Mouse (Mus musculus): Measurements from ENCODE around the gene Yars2. TPM values are rescaled to one million over a fixed set of nuclear protein-coding genes. Genes with fewer than 3 reads are reported as not detected.

Gene Yars2
- 1.7 and 2.1 TPM in 2 replicates for polyA plus RNA-seq (2012)

DNA sequence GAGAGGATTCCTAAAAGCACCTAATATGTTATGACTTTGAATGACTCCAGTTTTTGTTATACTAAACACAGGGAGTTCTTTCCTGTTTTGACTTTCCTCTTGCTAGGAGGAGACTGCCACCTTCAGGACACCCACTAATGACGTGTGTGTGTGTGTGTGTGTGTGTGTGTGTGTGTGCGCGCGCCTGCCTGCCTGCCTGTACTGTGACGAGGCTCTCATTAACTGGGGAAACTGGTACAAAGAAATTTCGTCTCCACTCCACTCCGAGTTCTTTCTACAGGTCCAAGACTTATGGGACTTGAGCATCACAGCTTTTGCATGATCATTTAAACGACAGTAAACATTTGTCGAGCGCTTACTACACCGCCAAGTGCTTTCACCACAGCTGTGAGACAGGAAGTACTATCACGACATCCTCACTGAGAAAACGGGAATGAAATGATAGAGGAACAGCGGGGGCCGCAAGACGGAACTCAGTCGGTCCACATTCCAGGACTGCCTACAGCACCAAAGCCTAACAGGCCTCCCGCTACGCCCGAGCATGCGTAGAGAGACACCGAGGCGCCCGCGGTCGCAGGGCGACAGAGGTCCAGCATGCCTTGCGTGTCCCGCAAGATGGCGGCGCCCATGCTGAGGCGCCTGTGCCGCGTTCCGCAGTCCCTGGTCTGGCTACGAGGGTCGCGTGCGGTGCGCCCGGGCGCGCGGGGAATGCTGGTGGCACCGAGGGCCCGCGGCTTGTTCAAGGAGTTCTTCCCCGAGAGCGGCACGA is at the start of gene Yars2:
Yars2 (plus strand) TSS at position 597 of the 769 bp plus-strand sequence.
- Histone ChIP-seq H3K4me1 (ENCODE audit: control insufficient read depth) (peaks cover 24% of the 10 kb centered on the region), H3K4me3 (replicated peaks) (peak within 1 kb of the TSS; percentile 97), H3K27me3 (ENCODE audit: control insufficient read depth) (peaks cover 3% of the 10 kb centered on the region), H3K9me3 (ENCODE audit: control insufficient read depth, low read length) (no peaks in the 10 kb centered on the region), H3K36me3 (ENCODE audit: control insufficient read depth) (peaks cover 18% of the 10 kb centered on the region)
- no peak for TF ChIP-seq TAL1 (IDR thresholded peaks at IDR 0.05; ENCODE audit: low read length)
- TF ChIP-seq GATA1 (IDR thresholded peaks at IDR 0.05; ENCODE audit: low read length) = no peak

- H3K36me3 ChIP-seq (ENCODE audit: control insufficient read depth) = no peaks in the 10 kb centered on the region
- H3K4me3 ChIP-seq (replicated peaks) = no peak overlapping the region
- H3K4me1 ChIP-seq (ENCODE audit: control insufficient read depth) = peaks cover 1% of the 10 kb centered on the region; the same call in 1 of the 2 replicates
- H3K27me3 ChIP-seq (ENCODE audit: control insufficient read depth) = no peaks in the 10 kb centered on the region
- TF ChIP-seq GATA1 (IDR thresholded peaks at IDR 0.05; ENCODE audit: low read length) (no peak), TAL1 (IDR thresholded peaks at IDR 0.05; ENCODE audit: low read length) (no peak)
- H3K9me3 ChIP-seq (ENCODE audit: control insufficient read depth, low read length) = no peaks in the 10 kb centered on the region
Observed at GRCm38 (mm10) chr16:16253326-16254074, 49.3 kb upstream of the Yars2 start.

DNA sequence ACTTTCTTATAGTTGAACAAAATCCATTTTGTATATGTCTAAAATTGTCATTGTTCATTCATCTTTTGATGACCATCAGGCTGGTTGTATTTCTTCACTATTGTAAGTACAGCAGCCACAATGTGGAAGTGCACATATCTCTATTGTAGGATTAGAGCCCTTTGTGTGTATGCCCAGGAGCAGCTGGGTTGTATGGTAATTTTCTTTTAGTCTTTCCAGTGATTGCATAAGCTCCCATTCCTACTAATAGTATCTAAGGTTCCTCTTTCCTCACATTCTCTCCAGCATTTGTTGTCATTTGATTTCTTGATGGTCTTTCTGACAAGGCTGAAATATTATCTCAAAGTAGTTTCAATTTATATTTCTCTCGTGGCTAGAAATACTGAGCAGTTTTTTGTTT is 47.5 kb upstream of the Yars2 start:
- Histone ChIP-seq H3K27me3 (ENCODE audit: control insufficient read depth) (no peaks in the 10 kb centered on the region), H3K4me1 (ENCODE audit: control insufficient read depth) (peaks cover 1% of the 10 kb centered on the region; the same call in 1 of the 2 replicates), H3K36me3 (ENCODE audit: control insufficient read depth) (no peaks in the 10 kb centered on the region), H3K9me3 (ENCODE audit: control insufficient read depth, low read length) (no peaks in the 10 kb centered on the region), H3K4me3 (replicated peaks) (no peak overlapping the region)
- TF ChIP-seq TAL1 (IDR thresholded peaks at IDR 0.05; ENCODE audit: low read length) (no peak), GATA1 (IDR thresholded peaks at IDR 0.05; ENCODE audit: low read length) (no peak)

DNA sequence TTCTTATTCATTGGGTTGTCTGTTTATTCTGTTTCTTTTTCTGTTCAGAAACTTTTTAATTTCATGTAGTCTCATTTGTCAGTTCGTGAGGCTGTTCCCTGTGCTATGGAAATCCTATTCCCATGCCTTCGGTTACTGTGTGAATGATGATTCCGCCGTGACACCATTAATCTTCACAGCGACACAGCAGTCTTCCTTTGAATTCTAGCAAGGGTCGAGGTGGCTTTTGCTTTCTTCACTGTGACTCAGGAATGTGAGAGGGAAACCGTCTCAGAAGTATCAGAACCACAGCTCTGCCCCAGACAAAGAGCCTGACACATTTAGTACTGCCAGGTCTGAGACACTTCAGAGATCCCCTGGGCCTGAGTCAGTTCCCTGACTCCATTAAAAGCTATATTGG is 46.9 kb upstream of the Yars2 start:
- no peaks in the 10 kb centered on the region for H3K27me3 ChIP-seq (ENCODE audit: control insufficient read depth)
- H3K36me3 ChIP-seq (ENCODE audit: control insufficient read depth) = no peaks in the 10 kb centered on the region
- no peaks in the 10 kb centered on the region for H3K9me3 ChIP-seq (ENCODE audit: control insufficient read depth, low read length)
- TF ChIP-seq TAL1 (IDR thresholded peaks at IDR 0.05; ENCODE audit: low read length) = no peak
- TF ChIP-seq GATA1 (IDR thresholded peaks at IDR 0.05; ENCODE audit: low read length) = no peak
- no peaks in the 10 kb centered on the region for H3K4me1 ChIP-seq (ENCODE audit: control insufficient read depth)
- no peak overlapping the region for H3K4me3 ChIP-seq (replicated peaks)

- Histone ChIP-seq H3K9me3 (ENCODE audit: control insufficient read depth, low read length) (no peaks in the 10 kb centered on the region), H3K27me3 (ENCODE audit: control insufficient read depth) (no peaks in the 10 kb centered on the region), H3K4me3 (replicated peaks) (no peak overlapping the region), H3K4me1 (ENCODE audit: control insufficient read depth) (no peaks in the 10 kb centered on the region), H3K36me3 (ENCODE audit: control insufficient read depth) (no peaks in the 10 kb centered on the region)
- TF ChIP-seq GATA1 (IDR thresholded peaks at IDR 0.05; ENCODE audit: low read length) = no peak
- TF ChIP-seq TAL1 (IDR thresholded peaks at IDR 0.05; ENCODE audit: low read length) = no peak
Observed at GRCm38 (mm10) chr16:16256672-16257071, 46.1 kb upstream of the Yars2 start.

- TF ChIP-seq GATA1 (IDR thresholded peaks at IDR 0.05; ENCODE audit: low read length) (no peak), TAL1 (IDR thresholded peaks at IDR 0.05; ENCODE audit: low read length) (no peak)
- H3K4me3 ChIP-seq (replicated peaks) = no peak overlapping the region
- no peaks in the 10 kb centered on the region for H3K4me1 ChIP-seq (ENCODE audit: control insufficient read depth)
- H3K27me3 ChIP-seq (ENCODE audit: control insufficient read depth) = no peaks in the 10 kb centered on the region
- no peaks in the 10 kb centered on the region for H3K36me3 ChIP-seq (ENCODE audit: control insufficient read depth)
- no peaks in the 10 kb centered on the region for H3K9me3 ChIP-seq (ENCODE audit: control insufficient read depth, low read length)
Observed at GRCm38 (mm10) chr16:16260882-16261281, 41.9 kb upstream of the Yars2 start.

DNA sequence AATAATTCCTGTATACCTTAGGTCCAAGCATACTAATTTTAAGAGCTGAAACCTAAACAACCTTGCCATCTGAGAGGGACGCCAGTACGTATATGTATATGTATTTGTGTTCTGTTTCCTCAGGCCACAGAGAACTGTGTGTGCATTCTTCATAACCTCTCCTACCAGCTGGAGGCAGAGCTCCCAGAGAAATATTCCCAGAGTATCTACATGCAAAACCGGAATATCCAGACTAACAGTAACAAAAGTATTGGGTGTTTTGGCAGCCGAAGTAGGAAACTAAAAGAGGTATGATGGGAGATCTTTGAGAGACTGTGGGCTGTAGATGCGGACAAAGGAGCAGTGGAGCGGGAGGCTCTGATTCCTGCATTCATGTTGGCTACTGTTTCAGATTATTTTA is 41.3 kb upstream of the Yars2 start:
- Histone ChIP-seq H3K9me3 (ENCODE audit: control insufficient read depth, low read length) (no peaks in the 10 kb centered on the region), H3K27me3 (ENCODE audit: control insufficient read depth) (no peaks in the 10 kb centered on the region), H3K4me1 (ENCODE audit: control insufficient read depth) (no peaks in the 10 kb centered on the region), H3K4me3 (replicated peaks) (no peak overlapping the region), H3K36me3 (ENCODE audit: control insufficient read depth) (no peaks in the 10 kb centered on the region)
- TF ChIP-seq TAL1 (IDR thresholded peaks at IDR 0.05; ENCODE audit: low read length) = no peak
- no peak for TF ChIP-seq GATA1 (IDR thresholded peaks at IDR 0.05; ENCODE audit: low read length)

GRCm38 (mm10) chr16:16262436-16262835 is 40.3 kb upstream of the Yars2 start:
- no peaks in the 10 kb centered on the region for H3K9me3 ChIP-seq (ENCODE audit: control insufficient read depth, low read length)
- no peak for TF ChIP-seq GATA1 (IDR thresholded peaks at IDR 0.05; ENCODE audit: low read length)
- no peak for TF ChIP-seq TAL1 (IDR thresholded peaks at IDR 0.05; ENCODE audit: low read length)

DNA sequence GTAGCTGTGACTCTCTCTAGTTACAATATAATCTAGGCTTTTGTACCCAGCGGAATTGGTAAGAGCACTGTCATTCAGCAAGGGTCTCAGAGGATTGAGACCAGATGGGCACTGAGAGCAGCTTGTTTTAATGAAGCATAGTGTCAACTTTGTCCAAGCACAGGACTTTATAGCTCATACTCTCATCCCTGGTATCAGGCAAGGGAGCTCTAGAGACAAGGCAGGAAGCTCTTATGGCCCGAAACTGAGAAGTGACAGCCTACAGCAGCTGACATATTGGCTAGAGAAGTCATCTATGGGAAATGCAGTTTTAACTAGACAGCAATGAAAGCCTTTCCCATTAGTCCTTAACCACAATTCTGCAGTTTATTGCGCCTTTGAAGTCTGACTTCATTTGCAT is 29.8 kb upstream of the Yars2 start:
- Histone ChIP-seq H3K36me3 (ENCODE audit: control insufficient read depth) (no peaks in the 10 kb centered on the region; the same call in 1 of the 2 replicates), H3K9me3 (ENCODE audit: control insufficient read depth, low read length) (no peaks in the 10 kb centered on the region), H3K4me3 (replicated peaks) (no peak overlapping the region), H3K4me1 (ENCODE audit: control insufficient read depth) (no peaks in the 10 kb centered on the region), H3K27me3 (ENCODE audit: control insufficient read depth) (no peaks in the 10 kb centered on the region)
- TF ChIP-seq TAL1 (IDR thresholded peaks at IDR 0.05; ENCODE audit: low read length) (no peak), GATA1 (IDR thresholded peaks at IDR 0.05; ENCODE audit: low read length) (no peak)

More at GRCm38 (mm10) chr16:16262436-16262835, 40.3 kb upstream of the Yars2 start:
- no peaks in the 10 kb centered on the region for H3K4me1 ChIP-seq (ENCODE audit: control insufficient read depth)
- H3K36me3 ChIP-seq (ENCODE audit: control insufficient read depth) = no peaks in the 10 kb centered on the region; the same call in 1 of the 2 replicates
- H3K27me3 ChIP-seq (ENCODE audit: control insufficient read depth) = no peaks in the 10 kb centered on the region
- H3K4me3 ChIP-seq (replicated peaks) = no peak overlapping the region
